Mouse (Mus musculus) naive thymus-derived CD4-positive, alpha-beta T cell, adult 2 months (primary cell): Measurements from ENCODE around the gene Lipo3.
"Not testable (repeated sequence)": the region's sequence is repeated elsewhere in the genome, so short reads cannot be mapped to it uniquely, and the experiment has no call there.

Source experiments
- DNase-seq: peaks from one replicate; pipeline ENCODE4 v3.0.0-alpha.2; 2011; ENCODE audit warnings: low read depth

The Lipo3 gene

GRCm38 (mm10) chr19:33761287-33762086 lies at the start of gene Lipo3:
Gene Lipo3, minus strand, starts transcription at chr19:33761951.
- not testable (repeated sequence) for DNase-seq

GRCm38 (mm10) chr19:33787359-33787758 lies 25.6 kb upstream of the Lipo3 start, which contains the start of gene Lipo1:
Gene Lipo1, minus strand, starts transcription at chr19:33787459.
- not testable (repeated sequence) for DNase-seq

- DNase-seq = no peak
Measured at GRCm38 (mm10) chr19:33786576-33787277, 25.0 kb upstream of the Lipo3 start.

- DNase-seq = not testable (repeated sequence)
Measured at GRCm38 (mm10) chr19:33751259-33751658, 10.5 kb downstream of the Lipo3 start, which contains the start of gene Lipo2. Gene Lipo2, minus strand, starts transcription at chr19:33751359.

- DNase-seq = not testable (repeated sequence)
Measured at GRCm38 (mm10) chr19:33625152-33625551, 136.6 kb downstream of the Lipo3 start, which contains the start of gene Gm8978. Gene Gm8978, minus strand, starts transcription at chr19:33625252.

- peak; percentile 73 for DNase-seq
Measured at GRCm38 (mm10) chr19:33589626-33590302, 172.0 kb downstream of the Lipo3 start.

GRCm38 (mm10) chr19:33568551-33568950 lies 193.2 kb downstream of the Lipo3 start:
- DNase-seq = not testable (repeated sequence)

GRCm38 (mm10) chr19:33517680-33518079 lies 244.1 kb downstream of the Lipo3 start, which contains the start of gene Lipo4:
Gene Lipo4, minus strand, starts transcription at chr19:33517780.
- DNase-seq = no peak
